Comparison of ENCODE assay signal across 23 mouse cellular contexts in the genomic region with DNA sequence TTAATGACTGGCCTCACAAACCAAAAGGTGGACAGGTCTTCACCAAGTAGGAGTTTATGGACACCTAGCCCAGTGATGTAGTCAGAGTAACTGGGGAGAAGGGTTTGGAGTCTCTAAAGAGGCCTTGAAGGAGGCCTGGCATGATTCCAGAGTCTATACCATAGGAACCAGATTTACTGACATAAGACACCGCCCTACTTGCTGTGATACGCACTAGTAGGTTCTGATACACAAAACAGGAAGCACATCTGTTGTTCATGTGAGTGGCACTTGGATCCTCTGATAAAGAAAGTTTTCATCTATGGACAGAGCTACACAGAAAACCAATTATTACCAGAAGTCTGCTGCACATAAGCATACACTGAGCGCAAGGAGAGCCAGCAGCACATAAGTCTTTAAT. TPM values are rescaled to one million over a fixed set of nuclear protein-coding genes. Genes with fewer than 3 reads are reported as not detected.
DNase-seq lines count a peak whose midpoint lies in the region; ATAC-seq and TF ChIP-seq lines count a peak whose summit lies in the region.
"Had no signal": no experiment of that assay in that cellular context is flagged by ENCODE, and none has a peak within 500 bp of the region (broad histone marks: within the 10 kb centered on the region; RNA-seq: fewer than 3 reads in every experiment).

No protein-coding gene starts in this region.

- TF ChIP-seq POLR2A in limb, embryonic 14.5 days (IDR thresholded peaks at IDR 0.05; ENCODE audit: borderline replicate concordance, extremely low read depth, insufficient read depth, insufficient read length): no peak
- no peak for TF ChIP-seq POLR2A in spleen, adult 2 months (IDR thresholded peaks at IDR 0.05; ENCODE audit: low read depth, low read length)
- no peak for TF ChIP-seq POLR2A in MEL (IDR thresholded peaks at IDR 0.05; ENCODE audit: control insufficient read depth in 1 of 2, insufficient read depth in 1 of 2, low read depth in 1 of 2, low read length in 2 of 2, poor library complexity in 1 of 2)

- H3K36me3 ChIP-seq in limb, embryonic 14.5 days (ENCODE audit: control insufficient read depth, insufficient read depth, low read length): no peaks in the 10 kb centered on the region
- no peaks in the 10 kb centered on the region for H3K36me3 ChIP-seq in limb, embryonic 10.5 days
- H3K36me3 ChIP-seq in spleen, adult 2 months (ENCODE audit: control insufficient read depth, insufficient read depth, low read length): no peaks in the 10 kb centered on the region
- H3K36me3 ChIP-seq in MEL (ENCODE audit: control insufficient read depth in 1 of 2, insufficient read depth in 2 of 2, low read length in 2 of 2): no peaks in the 10 kb centered on the region
- H3K36me3 ChIP-seq: embryonic facial prominence, embryonic 15.5 days; forebrain, embryonic 10.5 days; heart, embryonic 10.5 days; hindbrain, embryonic 12.5 days had no signal

- H3K4me3 ChIP-seq in limb, embryonic 14.5 days (replicated peaks; ENCODE audit: low read length): no peak overlapping the region
- no peak overlapping the region for H3K4me3 ChIP-seq in limb, embryonic 10.5 days
- no peak overlapping the region for H3K4me3 ChIP-seq in spleen, adult 2 months (ENCODE audit: extremely low read depth, insufficient read depth, insufficient read length)
- no peak overlapping the region for H3K4me3 ChIP-seq in MEL (ENCODE audit: control insufficient read depth in 1 of 2, insufficient read depth in 1 of 2, low read depth in 2 of 2, low read length in 2 of 2)
- H3K4me3 ChIP-seq: embryonic facial prominence, embryonic 15.5 days; erythroblast, embryonic 14.5 days; forebrain, embryonic 10.5 days; heart, embryonic 10.5 days; hindbrain, embryonic 12.5 days had no signal

- peak; percentile 54 for DNase-seq in limb, embryonic 14.5 days (ENCODE audit: low spot score)
- DNase-seq in limb, embryonic 10.5 days (ENCODE audit: low spot score): no peak
- DNase-seq in spleen, adult 2 months (ENCODE audit: low read depth in 1 of 2, low spot score in 2 of 2): peak in 1 of 2 experiments; percentile 47
- no peak for DNase-seq in spleen, postnatal 14 days (ENCODE audit: low spot score in 2 of 2)
- peak; percentile 55 for DNase-seq in MEL (ENCODE audit: low read depth, low spot score)
- no peak for DNase-seq in gastrocnemius, adult 18-20 months (ENCODE audit: low spot score)
- DNase-seq: adrenal gland, adult 2 months; adrenal gland, postnatal 25 days; cerebellum, adult 18-20 months; cerebellum, adult 9-11 months; cerebellum, postnatal 36 days; gastrocnemius, postnatal 10 days; heart, adult 18-20 months; heart, postnatal 10 days; heart, postnatal 4 days had no signal

- no peaks in the 10 kb centered on the region for H3K27me3 ChIP-seq in limb, embryonic 14.5 days (ENCODE audit: control insufficient read depth, insufficient read depth, low read length)
- no peaks in the 10 kb centered on the region for H3K27me3 ChIP-seq in limb, embryonic 10.5 days (ENCODE audit: low read depth, poor library complexity, severe bottlenecking)
- no peaks in the 10 kb centered on the region for H3K27me3 ChIP-seq in spleen, adult 2 months (ENCODE audit: control insufficient read depth, insufficient read depth, low read length)
- no peaks in the 10 kb centered on the region; a peak in 1 of 4 replicates for H3K27me3 ChIP-seq in MEL (ENCODE audit: control insufficient read depth in 1 of 2, insufficient read depth in 2 of 2, low read length in 2 of 2)
- H3K27me3 ChIP-seq: embryonic facial prominence, embryonic 15.5 days; hindbrain, embryonic 12.5 days had no signal

- no peak overlapping the region for H3K9ac ChIP-seq in limb, embryonic 14.5 days (ENCODE audit: low read depth, low read length, severe bottlenecking)
- no peak overlapping the region for H3K9ac ChIP-seq in MEL (ENCODE audit: control insufficient read depth, low read depth, low read length, poor library complexity, severe bottlenecking)
- H3K9ac ChIP-seq: embryonic facial prominence, embryonic 15.5 days; hindbrain, embryonic 12.5 days had no signal

- WGBS in limb, embryonic 14.5 days: 72% methylated on average over 3 of the region's 3 CpGs
- WGBS in limb, embryonic 10.5 days: 94% methylated on average over 3 of the region's 3 CpGs
- 55% methylated on average over 3 of the region's 3 CpGs for WGBS in spleen, adult 2 months

- no peak for ATAC-seq in limb, embryonic 14.5 days (ENCODE audit: low FRiP score, low read depth)
- ATAC-seq in CD4-positive, CD25-positive, alpha-beta regulatory T cell, adult 4 months: no peak
- ATAC-seq: forebrain, embryonic 14.5 days; hindbrain, embryonic 16.5 days had no signal

- H3K27ac ChIP-seq in limb, embryonic 14.5 days (replicated peaks; ENCODE audit: low read depth, low read length): no peak overlapping the region
- H3K27ac ChIP-seq in limb, embryonic 10.5 days: no peak overlapping the region
- peak overlapping the region; percentile 67 for H3K27ac ChIP-seq in spleen, adult 2 months (ENCODE audit: insufficient read depth, low read length)
- no peak overlapping the region for H3K27ac ChIP-seq in MEL (ENCODE audit: control insufficient read depth, low read depth, low read length)
- H3K27ac ChIP-seq: embryonic facial prominence, embryonic 15.5 days; forebrain, embryonic 10.5 days; heart, embryonic 10.5 days; hindbrain, embryonic 12.5 days had no signal

- no peaks in the 10 kb centered on the region for H3K9me3 ChIP-seq in limb, embryonic 14.5 days (ENCODE audit: control insufficient read depth, low read length)
- no peaks in the 10 kb centered on the region for H3K9me3 ChIP-seq in limb, embryonic 10.5 days (replicated peaks)
- no peaks in the 10 kb centered on the region for H3K9me3 ChIP-seq in MEL (replicated peaks; ENCODE audit: insufficient read depth, low read length)
- H3K9me3 ChIP-seq: embryonic facial prominence, embryonic 15.5 days; forebrain, embryonic 10.5 days; heart, embryonic 10.5 days; hindbrain, embryonic 12.5 days had no signal

- no peaks in the 10 kb centered on the region for H3K79me2 ChIP-seq in MEL (ENCODE audit: control insufficient read depth, insufficient read depth, low read length, poor library complexity)

- no peaks in the 10 kb centered on the region for H3K4me1 ChIP-seq in limb, embryonic 14.5 days (ENCODE audit: control insufficient read depth, insufficient read depth, low read length)
- no peaks in the 10 kb centered on the region for H3K4me1 ChIP-seq in limb, embryonic 10.5 days
- peaks cover 13% of the 10 kb centered on the region; the same call in 1 of the 2 replicates for H3K4me1 ChIP-seq in spleen, adult 2 months (ENCODE audit: control insufficient read depth, insufficient read depth, insufficient read length)
- no peaks in the 10 kb centered on the region for H3K4me1 ChIP-seq in MEL (ENCODE audit: control insufficient read depth in 1 of 2, insufficient read depth in 2 of 2, low read length in 2 of 2)
- H3K4me1 ChIP-seq: embryonic facial prominence, embryonic 15.5 days; forebrain, embryonic 10.5 days; heart, embryonic 10.5 days; hindbrain, embryonic 12.5 days had no signal

- TF ChIP-seq EP300 in MEL (IDR thresholded peaks at IDR 0.05; ENCODE audit: low read depth in 1 of 2, low read length in 2 of 2): no peak

- TF ChIP-seq CTCF in spleen, adult 2 months (IDR thresholded peaks at IDR 0.05; ENCODE audit: extremely low read depth, insufficient read depth, insufficient read length, insufficient replicate concordance): no peak
- no peak for TF ChIP-seq CTCF in MEL (IDR thresholded peaks at IDR 0.05 in 2 of 3, conservative IDR thresholded peaks at IDR 0.05 in 1 of 3; ENCODE audit: control insufficient read depth in 1 of 3, insufficient read depth in 1 of 3, low read depth in 2 of 3, low read length in 3 of 3, poor library complexity in 1 of 3, severe bottlenecking in 1 of 3)

- H3K4me2 ChIP-seq in limb, embryonic 14.5 days (replicated peaks; ENCODE audit: low read depth, low read length, severe bottlenecking): no peak overlapping the region
- H3K4me2 ChIP-seq: embryonic facial prominence, embryonic 15.5 days; hindbrain, embryonic 12.5 days had no signal

- no peak for TF ChIP-seq RAD21 in MEL (IDR thresholded peaks at IDR 0.05; ENCODE audit: low read depth, low read length)

TF ChIP-seq in MEL, 35 proteins besides CTCF, POLR2A, EP300 and RAD21:
- TF ChIP-seq E2F4 (IDR thresholded peaks at IDR 0.05; ENCODE audit: borderline replicate concordance, low read depth, low read length): no peak
- TF ChIP-seq RCOR1 (IDR thresholded peaks at IDR 0.05; ENCODE audit: low read depth, low read length): peak; percentile 64; the same call in 1 of the 2 replicates
- TF ChIP-seq TBP (IDR thresholded peaks at IDR 0.05; ENCODE audit: low read depth, low read length): no peak
- 0 out of 2 replicates have a peak, but pooled peaks have one; percentile 17 for TF ChIP-seq BHLHE40 (IDR thresholded peaks at IDR 0.05; ENCODE audit: borderline replicate concordance, low read depth, low read length)

RNA-seq across cellular contexts. Expression of gene Stx17, which starts 14.4 kb away (rescaled TPM):
- polyA plus RNA-seq in limb, embryonic 14.5 days (2012; rRNA removed): 15.3 and 17.1 TPM in 2 replicates
- polyA plus RNA-seq in limb, embryonic 14.5 days (2014; fragmentation: Nextera tagmentation; extraction: Ambion mirVana): 32.0 and 36.3 TPM in 2 replicates
- polyA plus RNA-seq in limb, embryonic 10.5 days (2016; fragmentation: Nextera tagmentation; extraction: Ambion mirVana): 18.9 and 25.6 TPM in 2 replicates
- 3.1 and 4.0 TPM in 2 replicates for polyA plus RNA-seq in spleen, adult 2 months (2012; rRNA removed)
- total RNA-seq in MEL (2012; rRNA removed): 10.4 and 10.5 TPM in 2 replicates
- 10 to 100 TPM; 10.4 to 55.1 TPM for polyA plus RNA-seq in MEL (2012; ENCODE audit: insufficient read depth in 1 of 2, insufficient read length in 2 of 2, low read depth in 1 of 2, low replicate concordance in 2 of 2, missing spikeins in 1 of 2)
- total RNA-seq in gastrocnemius, adult 18-20 months (2021): 10 to 100 TPM; 24.0 to 27.4 TPM
- 10 to 100 TPM; 11.3 to 18.7 TPM for polyA plus RNA-seq in CD4-positive, CD25-positive, alpha-beta regulatory T cell, adult 4 months (2017; shearing (Covaris generic))

Comparison
In these comparisons a context has a peak if more than half of its experiments do, and no peak if none do; other contexts are left out.
1. DNase-seq: peak in limb, embryonic 14.5 days (single experiment) and MEL (single experiment); none in limb, embryonic 10.5 days (single experiment), spleen, postnatal 14 days (0 of 2) and gastrocnemius, adult 18-20 months (single experiment).